ENCODE assay signal across 24 mouse cellular contexts in the genomic region with DNA sequence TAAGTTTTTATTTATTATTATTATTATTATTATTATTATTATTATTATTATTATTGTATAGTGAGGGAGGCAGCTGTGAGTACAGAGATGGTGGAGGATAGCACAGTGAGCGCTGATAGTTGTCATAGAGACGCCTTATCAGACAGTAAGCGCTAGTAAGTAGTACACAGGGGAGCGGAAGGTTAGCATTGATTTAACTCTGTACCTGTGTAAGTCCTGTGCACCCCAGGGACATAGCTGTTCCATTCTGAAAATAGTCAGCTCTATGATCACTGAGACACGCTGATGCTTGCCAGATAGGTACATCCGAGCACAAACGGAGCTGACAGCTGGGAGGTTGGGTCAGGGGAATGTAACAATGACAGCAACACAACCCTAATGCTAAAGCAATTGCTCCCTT. TPM values are rescaled to one million over a fixed set of nuclear protein-coding genes. Genes with fewer than 3 reads are reported as not detected.
A peak's percentile ranks its signal among the peaks of the same experiment; 100 is the strongest.
DNase-seq lines count a peak whose midpoint lies in the region; ATAC-seq and TF ChIP-seq lines count a peak whose summit lies in the region.
"Had no signal": no experiment of that assay in that cellular context is flagged by ENCODE, and none has a peak within 500 bp of the region (broad histone marks: within the 10 kb centered on the region; RNA-seq: fewer than 3 reads in every experiment).

No protein-coding gene starts in this region.

- TF ChIP-seq EP300 in lung, postnatal 0 days (IDR thresholded peaks at IDR 0.05), result no peak

- no peaks in the 10 kb centered on the region for H3K9me3 ChIP-seq in midbrain, embryonic 14.5 days (ENCODE audit: control insufficient read depth, low read length)
- H3K9me3 ChIP-seq in lung, postnatal 0 days (ENCODE audit: low read length), result no peaks in the 10 kb centered on the region
- H3K9me3 ChIP-seq: embryonic facial prominence, embryonic 13.5 days; G1E; heart, embryonic 10.5 days; limb, embryonic 12.5 days; lung, embryonic 15.5 days had no signal

- H3K9ac ChIP-seq in midbrain, embryonic 14.5 days (replicated peaks; ENCODE audit: low read length), result 0 out of 2 replicates have a peak overlapping the region, but pooled peaks have one; percentile 34
- H3K9ac ChIP-seq in lung, postnatal 0 days (replicated peaks; ENCODE audit: low read depth), result no peak overlapping the region
- H3K9ac ChIP-seq: embryonic facial prominence, embryonic 13.5 days; limb, embryonic 12.5 days; liver, embryonic 14.5 days; lung, embryonic 15.5 days had no signal

- H3K4me2 ChIP-seq in midbrain, embryonic 14.5 days (ENCODE audit: low read length), result peak overlapping the region; percentile 49
- no peak overlapping the region for H3K4me2 ChIP-seq in lung, postnatal 0 days (replicated peaks; ENCODE audit: low read depth, low read length)
- H3K4me2 ChIP-seq: embryonic facial prominence, embryonic 13.5 days; limb, embryonic 12.5 days; lung, embryonic 15.5 days had no signal

- no peak for ATAC-seq in midbrain, embryonic 14.5 days (ENCODE audit: low FRiP score, low TSS enrichment)
- no peak for ATAC-seq in lung, postnatal 0 days
- ATAC-seq: activated CD4-positive, CD25-positive, alpha-beta regulatory T cell, adult 4 months had no signal

- peaks cover 8% of the 10 kb centered on the region; the same call in 1 of the 2 replicates for H3K4me1 ChIP-seq in midbrain, embryonic 14.5 days (ENCODE audit: control insufficient read depth, insufficient read depth, low read length)
- H3K4me1 ChIP-seq in lung, postnatal 0 days (ENCODE audit: insufficient read depth, low read depth, low read length), result no peaks in the 10 kb centered on the region
- H3K4me1 ChIP-seq: embryonic facial prominence, embryonic 13.5 days; limb, embryonic 12.5 days; lung, embryonic 15.5 days had no signal

- H3K4me3 ChIP-seq in midbrain, embryonic 14.5 days (replicated peaks; ENCODE audit: low read depth, low read length), result 0 out of 2 replicates have a peak overlapping the region, but pooled peaks have one; percentile 22
- no peak overlapping the region for H3K4me3 ChIP-seq in lung, postnatal 0 days (ENCODE audit: low read depth, low read length)
- H3K4me3 ChIP-seq: embryonic facial prominence, embryonic 13.5 days; heart, embryonic 10.5 days; limb, embryonic 12.5 days; lung, embryonic 15.5 days had no signal

- H3K36me3 ChIP-seq in midbrain, embryonic 14.5 days (ENCODE audit: control insufficient read depth, insufficient read depth, low read length), result no peaks in the 10 kb centered on the region
- no peaks in the 10 kb centered on the region for H3K36me3 ChIP-seq in lung, postnatal 0 days (ENCODE audit: insufficient read depth, low read length)
- H3K36me3 ChIP-seq: embryonic facial prominence, embryonic 13.5 days; G1E; heart, embryonic 10.5 days; limb, embryonic 12.5 days; lung, embryonic 15.5 days had no signal

- intact Hi-C loops in heart, postnatal 14 days (cut with DNase I), result loop anchor here (10.0 kb wide), 1 partner anchor 564 kb away; no protein-coding TSS in a partner anchor
- intact Hi-C loops in left cerebral cortex, postnatal 14 days (cut with DNase I), result no loop called here

- H3K27me3 ChIP-seq in midbrain, embryonic 14.5 days (ENCODE audit: control insufficient read depth, insufficient read depth, low read length), result no peaks in the 10 kb centered on the region
- H3K27me3 ChIP-seq in lung, postnatal 0 days (replicated peaks; ENCODE audit: insufficient read depth, low read length), result no peaks in the 10 kb centered on the region
- H3K27me3 ChIP-seq: embryonic facial prominence, embryonic 13.5 days; limb, embryonic 12.5 days; lung, embryonic 15.5 days had no signal

- TF ChIP-seq CTCF in lung, postnatal 0 days (IDR thresholded peaks at IDR 0.05), result no peak

- peak; percentile 50 for DNase-seq in heart, adult 11 months
- DNase-seq in heart, postnatal 14 days, result no peak
- DNase-seq in testis, postnatal 10 days (ENCODE audit: low spot score), result peak; percentile 14
- no peak for DNase-seq in testis, postnatal 14 days (ENCODE audit: low spot score)
- peak; percentile 69 for DNase-seq in midbrain, embryonic 14.5 days
- DNase-seq in gastrocnemius, postnatal 4 days (ENCODE audit: low spot score in 2 of 2), result no peak
- no peak for DNase-seq in left cerebral cortex, postnatal 14 days (ENCODE audit: low spot score in 2 of 2)
- no peak for DNase-seq in lung, postnatal 0 days (ENCODE audit: low spot score)
- DNase-seq: adrenal gland, postnatal 10 days; cerebellum, adult 11 months; cerebellum, postnatal 14 days; gastrocnemius, postnatal 25 days; kidney, adult 9 months; kidney, postnatal 36 days; retina, postnatal 1 day had no signal

- 42% methylated on average over 7 of the region's 7 CpGs for WGBS in midbrain, embryonic 14.5 days
- 50% methylated on average over 7 of the region's 7 CpGs for WGBS in lung, postnatal 0 days

- peak overlapping the region; percentile 80 for H3K27ac ChIP-seq in midbrain, embryonic 14.5 days (replicated peaks; ENCODE audit: low read depth, low read length)
- no peak overlapping the region for H3K27ac ChIP-seq in lung, postnatal 0 days (ENCODE audit: low read length)
- H3K27ac ChIP-seq: embryonic facial prominence, embryonic 13.5 days; heart, embryonic 10.5 days; limb, embryonic 12.5 days; liver, embryonic 14.5 days; lung, embryonic 15.5 days had no signal

RNA-seq across cellular contexts. Expression of a gene that starts 39.7 kb away (rescaled TPM):
- not detected for total RNA-seq in heart, postnatal 14 days (2021)
- polyA plus RNA-seq in midbrain, embryonic 14.5 days (2014; fragmentation: Nextera tagmentation; extraction: Ambion mirVana), result 14.2 and 18.1 TPM in 2 replicates
- under 1 TPM; 0.62 to 0.76 TPM for total RNA-seq in gastrocnemius, postnatal 4 days (2021)
- 100 to 1,000 TPM; 222 to 227 TPM for total RNA-seq in left cerebral cortex, postnatal 14 days (2021)
- 0.02 and 0.08 TPM in 2 replicates for polyA plus RNA-seq in lung, postnatal 0 days (2015; fragmentation: Nextera tagmentation; extraction: Ambion mirVana)
- total RNA-seq: heart, postnatal 25 days; megakaryocyte progenitor cell, adult 5-6 weeks had no signal
- polyA plus RNA-seq: G1E had no signal

Comparison
In these comparisons a context has a peak if more than half of its experiments do, and no peak if none do; other contexts are left out.
1. DNase-seq: peak in heart, adult 11 months (single experiment), testis, postnatal 10 days (single experiment) and midbrain, embryonic 14.5 days (single experiment); none in heart, postnatal 14 days (0 of 2), testis, postnatal 14 days (single experiment), gastrocnemius, postnatal 4 days (0 of 2), left cerebral cortex, postnatal 14 days (0 of 2) and lung, postnatal 0 days (single experiment).
2. RNA of a gene that starts 39.7 kb away (total RNA-seq): 222 to 227 TPM in left cerebral cortex, postnatal 14 days; 0.62 to 0.76 TPM in gastrocnemius, postnatal 4 days and not detected in heart, postnatal 14 days; every median in the first group is over 100 times any median in the second.